Mouse (Mus musculus): Measurements from ENCODE around the gene Qsox1. TPM values are rescaled to one million over a fixed set of nuclear protein-coding genes. Genes with fewer than 3 reads are reported as not detected.

Qsox1 gene
- polyA plus RNA-seq, 1 experiment from 2014 or later = 19.7 TPM

GRCm38 (mm10) chr1:155757621-155758020 is 55.1 kb downstream of the Qsox1 start:
- Histone ChIP-seq H3K4me2 (no peak overlapping the region), H3K27ac (ENCODE audit: low read depth) (no peak overlapping the region), H3K36me3 (ENCODE audit: insufficient read depth) (no peaks in the 10 kb centered on the region), H3K9ac (no peak overlapping the region), H3K9me3 (ENCODE audit: low read depth, low read length) (no peaks in the 10 kb centered on the region), H3K27me3 (ENCODE audit: insufficient read depth, low read length) (peaks cover 9% of the 10 kb centered on the region; the same call in 1 of the 2 replicates), H3K4me3 (ENCODE audit: low read depth, low read length) (no peak overlapping the region), H3K4me1 (ENCODE audit: insufficient read depth) (no peaks in the 10 kb centered on the region)
- ATAC-seq (ENCODE audit: insufficient read depth) = no peak
- DNase-seq = peak; percentile 34
- 53% methylated on average over 7 of the region's 7 CpGs for WGBS
- TF ChIP-seq CTCF (IDR thresholded peaks at IDR 0.05; ENCODE audit: low read depth) = no peak

DNA sequence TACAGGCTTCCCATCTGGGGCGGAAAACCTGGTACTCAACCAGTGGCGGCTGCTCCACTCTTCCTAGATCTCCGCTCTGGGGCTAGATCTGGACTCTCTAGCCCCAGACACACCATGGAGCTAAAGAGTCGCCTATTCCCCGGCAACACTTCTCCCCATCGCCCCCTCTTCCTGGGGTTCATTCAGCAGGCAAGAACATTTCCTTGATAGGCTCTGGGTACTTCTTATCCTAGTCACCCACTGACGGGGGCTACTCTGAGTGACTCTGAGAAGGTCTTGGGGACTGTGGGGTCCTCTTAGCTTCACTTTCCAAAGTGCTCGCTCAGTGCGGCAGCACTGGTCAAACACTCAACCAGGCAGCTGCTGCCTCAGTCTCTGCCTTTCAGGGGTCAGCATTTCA is 59.3 kb downstream of the Qsox1 start:
- Histone ChIP-seq H3K9me3 (ENCODE audit: low read depth, low read length) (no peaks in the 10 kb centered on the region), H3K4me3 (ENCODE audit: low read depth, low read length) (no peak overlapping the region), H3K27me3 (ENCODE audit: insufficient read depth, low read length) (peaks cover 36% of the 10 kb centered on the region), H3K4me2 (no peak overlapping the region), H3K4me1 (ENCODE audit: insufficient read depth) (no peaks in the 10 kb centered on the region), H3K36me3 (ENCODE audit: insufficient read depth) (no peaks in the 10 kb centered on the region), H3K27ac (ENCODE audit: low read depth) (no peak overlapping the region), H3K9ac (no peak overlapping the region)
- no peak for ATAC-seq (ENCODE audit: insufficient read depth)
- no peak for DNase-seq
- no peak for TF ChIP-seq CTCF (IDR thresholded peaks at IDR 0.05; ENCODE audit: low read depth)
- WGBS = 63% methylated on average over 9 of the region's 9 CpGs

DNA sequence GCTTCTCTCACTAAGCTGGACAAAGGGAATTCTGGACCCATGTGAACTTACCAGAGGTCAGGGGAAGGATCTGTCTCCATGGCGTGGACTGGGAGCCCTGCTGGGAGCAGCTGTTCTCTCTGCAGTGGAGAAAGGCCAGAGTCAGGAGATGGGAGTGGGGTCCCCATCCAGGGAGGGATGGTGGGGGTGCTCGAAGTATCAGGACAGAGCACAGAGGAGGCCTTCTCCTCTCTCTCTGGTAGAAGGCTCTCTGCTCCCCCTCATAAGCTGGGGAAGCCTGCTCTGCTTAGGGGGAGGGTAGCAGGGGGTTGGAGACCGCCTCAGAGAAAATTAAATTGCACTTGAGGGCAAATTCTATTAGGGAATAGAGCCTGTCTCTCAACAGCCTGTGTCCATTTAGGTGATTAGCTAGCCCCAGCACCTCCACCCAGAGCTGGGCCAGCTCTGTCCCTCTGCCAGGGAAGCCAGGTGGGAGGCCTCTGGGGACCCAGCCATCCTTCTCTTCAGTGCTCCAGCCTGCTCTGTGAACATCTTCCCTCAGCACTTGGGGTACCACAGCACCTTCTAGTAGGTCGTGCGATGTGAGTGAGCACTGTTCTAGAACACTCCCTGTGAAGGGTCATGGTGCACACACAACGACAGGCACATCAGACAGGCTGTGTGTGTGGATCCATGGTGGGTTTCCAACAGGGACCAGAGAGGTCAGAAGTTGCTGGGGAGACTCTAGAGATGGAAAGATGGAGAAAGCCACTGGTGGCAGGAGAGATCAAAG is 61.0 kb downstream of the Qsox1 start, which contains the start of gene Lhx4:
TSS of gene Lhx4 (minus strand) at position 201 of the 772 bp plus-strand sequence.
- 55% methylated on average over 6 of the region's 6 CpGs for WGBS
- no peaks in the 10 kb centered on the region for H3K4me1 ChIP-seq (ENCODE audit: insufficient read depth)
- H3K27me3 ChIP-seq (ENCODE audit: insufficient read depth, low read length) = peaks cover 53% of the 10 kb centered on the region
- H3K9ac ChIP-seq = no peak within 1 kb of the TSS
- no peak within 1 kb of the TSS for H3K4me2 ChIP-seq
- no peaks in the 10 kb centered on the region for H3K36me3 ChIP-seq (ENCODE audit: insufficient read depth)
- DNase-seq (no peak), ATAC-seq (ENCODE audit: insufficient read depth) (no peak)
- no peak for TF ChIP-seq CTCF (IDR thresholded peaks at IDR 0.05; ENCODE audit: low read depth)
- no peaks in the 10 kb centered on the region for H3K9me3 ChIP-seq (ENCODE audit: low read depth, low read length)
- H3K27ac ChIP-seq (ENCODE audit: low read depth) = no peak within 1 kb of the TSS
- no peak within 1 kb of the TSS for H3K4me3 ChIP-seq (ENCODE audit: low read depth, low read length)

- H3K27me3 ChIP-seq (ENCODE audit: insufficient read depth, low read length) = peaks cover 63% of the 10 kb centered on the region
- WGBS = 9% methylated on average over 11 of the region's 11 CpGs
- no peaks in the 10 kb centered on the region for H3K36me3 ChIP-seq (ENCODE audit: insufficient read depth)
- no peaks in the 10 kb centered on the region for H3K9me3 ChIP-seq (ENCODE audit: low read depth, low read length)
- H3K4me3 ChIP-seq (ENCODE audit: low read depth, low read length) = no peak overlapping the region
- H3K4me2 ChIP-seq = no peak overlapping the region
- DNase-seq (no peak), ATAC-seq (ENCODE audit: insufficient read depth) (no peak)
- H3K4me1 ChIP-seq (ENCODE audit: insufficient read depth) = no peaks in the 10 kb centered on the region
- H3K9ac ChIP-seq = no peak overlapping the region
- no peak for TF ChIP-seq CTCF (IDR thresholded peaks at IDR 0.05; ENCODE audit: low read depth)
- no peak overlapping the region for H3K27ac ChIP-seq (ENCODE audit: low read depth)
These were observed 62.0 kb downstream of the Qsox1 start for GRCm38 (mm10) chr1:155750517-155751178.

DNA sequence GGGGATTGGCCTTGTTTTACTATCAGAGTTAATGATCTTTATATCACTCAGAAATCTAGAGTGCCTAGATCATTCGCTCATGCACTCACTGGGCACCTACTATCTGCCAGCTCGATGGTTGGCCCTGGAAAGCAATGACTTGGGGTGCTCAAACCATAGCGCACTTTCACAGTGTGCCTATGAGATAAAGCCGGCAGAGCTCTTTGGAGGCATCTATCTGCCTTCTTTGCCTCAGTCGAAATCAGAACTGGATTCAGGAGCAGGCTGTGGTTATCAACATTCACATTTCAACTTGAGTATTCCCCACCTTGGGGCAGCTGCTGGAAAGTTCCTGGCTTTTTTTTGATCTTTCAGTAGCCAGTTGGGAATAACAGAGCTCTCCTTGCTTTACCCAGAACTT is 64.8 kb downstream of the Qsox1 start:
- no peak overlapping the region for H3K4me3 ChIP-seq (ENCODE audit: low read depth, low read length)
- H3K27me3 ChIP-seq (ENCODE audit: insufficient read depth, low read length) = peaks cover 74% of the 10 kb centered on the region
- no peak overlapping the region for H3K27ac ChIP-seq (ENCODE audit: low read depth)
- DNase-seq (no peak), ATAC-seq (ENCODE audit: insufficient read depth) (no peak)
- TF ChIP-seq CTCF (IDR thresholded peaks at IDR 0.05; ENCODE audit: low read depth) = no peak
- 69% methylated on average over 5 of the region's 5 CpGs for WGBS
- H3K9ac ChIP-seq = no peak overlapping the region
- H3K36me3 ChIP-seq (ENCODE audit: insufficient read depth) = no peaks in the 10 kb centered on the region
- no peak overlapping the region for H3K4me2 ChIP-seq
- H3K9me3 ChIP-seq (ENCODE audit: low read depth, low read length) = no peaks in the 10 kb centered on the region
- no peaks in the 10 kb centered on the region for H3K4me1 ChIP-seq (ENCODE audit: insufficient read depth)

DNA sequence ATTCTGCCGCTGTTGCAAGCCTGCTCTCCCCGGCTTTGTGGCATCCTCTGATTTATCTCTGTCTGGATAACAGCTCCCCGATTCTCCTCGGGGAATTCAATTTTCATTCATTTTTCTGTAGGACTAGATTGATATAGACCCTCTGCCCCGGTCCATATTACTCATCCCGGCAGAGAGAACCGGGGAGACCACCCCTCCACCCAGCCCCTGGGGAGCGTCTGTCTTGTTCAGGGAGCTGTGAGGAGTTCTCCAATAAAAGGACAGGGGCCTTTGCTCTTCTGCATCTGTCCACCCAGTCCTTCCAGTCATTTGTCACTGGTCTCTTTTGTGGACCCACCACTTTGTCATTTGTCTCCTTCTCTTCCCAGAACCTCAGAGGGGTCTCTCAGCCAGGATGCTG is 65.7 kb downstream of the Qsox1 start:
- DNase-seq (no peak), ATAC-seq (ENCODE audit: insufficient read depth) (no peak)
- no peaks in the 10 kb centered on the region for H3K9me3 ChIP-seq (ENCODE audit: low read depth, low read length)
- no peak for TF ChIP-seq CTCF (IDR thresholded peaks at IDR 0.05; ENCODE audit: low read depth)
- no peaks in the 10 kb centered on the region for H3K36me3 ChIP-seq (ENCODE audit: insufficient read depth)
- peaks cover 81% of the 10 kb centered on the region for H3K27me3 ChIP-seq (ENCODE audit: insufficient read depth, low read length)
- H3K27ac ChIP-seq (ENCODE audit: low read depth) = no peak overlapping the region
- no peak overlapping the region for H3K9ac ChIP-seq
- H3K4me1 ChIP-seq (ENCODE audit: insufficient read depth) = peaks cover 1% of the 10 kb centered on the region; the same call in 1 of the 2 replicates
- H3K4me2 ChIP-seq = no peak overlapping the region
- WGBS = 14% methylated on average over 8 of the region's 8 CpGs
- no peak overlapping the region for H3K4me3 ChIP-seq (ENCODE audit: low read depth, low read length)

Data from lung, embryonic 14.5 days (tissue).